Mouse (Mus musculus) spleen, postnatal 4 days (tissue): ENCODE results near the gene Ddr1.
A peak's percentile ranks its signal among the peaks of the same experiment; 100 is the strongest.

ENCODE experiments used
- DNase-seq, 2 experiments: peaks; one replicate each; pipeline ENCODE4 v3.0.0; 2022; ENCODE audit warnings: low spot score in 2 of 2

The Ddr1 gene

GRCm38 (mm10) chr17:35636363-35636762 lies 68.1 kb downstream of the Ddr1 start:
- DNase-seq: no peak

DNA sequence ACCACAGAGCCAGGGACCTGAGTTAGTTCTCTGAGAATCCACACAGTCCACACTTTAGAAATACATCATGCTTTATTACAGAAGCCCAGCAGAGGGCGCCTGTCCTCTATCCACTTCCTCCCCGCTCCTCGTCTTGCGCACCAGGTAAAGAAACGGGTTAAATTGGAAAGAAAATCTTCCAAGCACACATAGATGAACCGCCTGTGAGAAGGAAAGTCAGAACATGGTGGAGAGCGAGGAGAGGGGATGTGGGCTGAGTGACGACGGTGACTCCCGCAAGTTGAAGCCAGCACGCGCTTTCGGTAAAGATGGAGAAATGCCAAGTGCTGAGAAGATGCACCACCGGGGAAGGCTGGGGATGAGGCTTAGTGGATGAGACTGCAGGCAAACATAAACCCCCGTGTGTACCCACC lies 68.7 kb downstream of the Ddr1 start:
- DNase-seq: peak; percentile 43 to 75

- no peak for DNase-seq
Observed at GRCm38 (mm10) chr17:35635202-35635601, 69.2 kb downstream of the Ddr1 start.

- no peak for DNase-seq
Observed at GRCm38 (mm10) chr17:35633992-35634391, 70.4 kb downstream of the Ddr1 start.
